Mouse (Mus musculus) cerebellum, adult 2 months (tissue): Measurements from ENCODE around the gene Cxcr3.

Source experiments
- CTCF ChIP-seq: fragments of 200-500 bp; IDR thresholded peaks from 2 replicates; pipeline ENCODE4 v1.5.1; 2011; ENCODE audit warnings: low read depth, mild to moderate bottlenecking, control low read depth, low read length, moderate library complexity, borderline replicate concordance; ENCODE audit not compliant: insufficient read depth
- POLR2A ChIP-seq: fragments of 200-500 bp; IDR thresholded peaks from 2 replicates; pipeline ENCODE4 v1.6.1; 2011; ENCODE audit warnings: low read length, control low read depth, borderline replicate concordance; ENCODE audit not compliant: insufficient read depth

- TF ChIP-seq CTCF (no peak), POLR2A (no peak)
Measured at GRCm38 (mm10) chrX:101770307-101770706, 36.2 kb upstream of the Cxcr3 start.
